Mouse (Mus musculus) kidney, adult 11 months (tissue): ENCODE measurements around the gene Trpv1.

Experiments
- DNase-seq: peaks from one replicate; pipeline ENCODE4 v3.0.0; 2022

Gene Trpv1

GRCm38 (mm10) chr11:73236731-73237130, 2.6 kb downstream of the Trpv1 start:
- DNase-seq = no peak

- no peak for DNase-seq
Observed at GRCm38 (mm10) chr11:73242199-73242598, 8.1 kb downstream of the Trpv1 start.

- DNase-seq = no peak
Observed at GRCm38 (mm10) chr11:73242777-73243176, 8.7 kb downstream of the Trpv1 start.

- DNase-seq = no peak
Observed at GRCm38 (mm10) chr11:73257362-73257945, 23.4 kb downstream of the Trpv1 start.

- DNase-seq = no peak
Observed at GRCm38 (mm10) chr11:73258664-73259063, 24.6 kb downstream of the Trpv1 start.

- DNase-seq = no peak
Observed at GRCm38 (mm10) chr11:73260457-73260856, 26.4 kb downstream of the Trpv1 start.

- no peak for DNase-seq
Observed at GRCm38 (mm10) chr11:73261385-73261784, 27.3 kb downstream of the Trpv1 start.

GRCm38 (mm10) chr11:73267267-73267666, 33.2 kb downstream of the Trpv1 start, which contains the start of gene Trpv3:
Gene Trpv3 (plus strand): TSS chr11:73267388.
- DNase-seq = no peak

GRCm38 (mm10) chr11:73274821-73275220, 40.7 kb downstream of the Trpv1 start:
- DNase-seq = no peak

- DNase-seq = no peak
Observed at GRCm38 (mm10) chr11:73280710-73281109, 46.6 kb downstream of the Trpv1 start.

- peak; percentile 59 for DNase-seq
Observed at GRCm38 (mm10) chr11:73281528-73282027, 47.5 kb downstream of the Trpv1 start.

- peak; percentile 26 for DNase-seq
Observed at GRCm38 (mm10) chr11:73283369-73283768, 49.3 kb downstream of the Trpv1 start.

GRCm38 (mm10) chr11:73283926-73284325, 49.8 kb downstream of the Trpv1 start:
- no peak for DNase-seq

- DNase-seq = no peak
Observed at GRCm38 (mm10) chr11:73284351-73284750, 50.3 kb downstream of the Trpv1 start.

- DNase-seq = no peak
Observed at GRCm38 (mm10) chr11:73289621-73290020, 55.5 kb downstream of the Trpv1 start.

GRCm38 (mm10) chr11:73303123-73303522, 69.0 kb downstream of the Trpv1 start:
- no peak for DNase-seq
